Mouse (Mus musculus): Measurements from ENCODE around the gene Aldh16a1. TPM values are rescaled to one million over a fixed set of nuclear protein-coding genes. Genes with fewer than 3 reads are reported as not detected.

The Aldh16a1 gene
- polyA plus RNA-seq, 1 experiment from 2014 or later, result 46.4 TPM

GRCm38 (mm10) chr7:45091001-45091990, 63.1 kb downstream of the Aldh16a1 start:
- 10% methylated on average over 35 of the region's 35 CpGs for WGBS
- H3K36me3 ChIP-seq, result peaks cover 43% of the 10 kb centered on the region
- H3K27ac ChIP-seq, result peak overlapping the region; percentile 92
- ATAC-seq (ENCODE audit: low FRiP score, low read depth), result peak; percentile 64
- H3K9ac ChIP-seq, result peak overlapping the region; percentile 92
- H3K27me3 ChIP-seq, result no peaks in the 10 kb centered on the region
- no peaks in the 10 kb centered on the region for H3K9me3 ChIP-seq
- peak overlapping the region; percentile 74 for H3K4me2 ChIP-seq (replicated peaks)
- H3K4me1 ChIP-seq, result peaks cover 40% of the 10 kb centered on the region
- H3K4me3 ChIP-seq, result peak overlapping the region; percentile 72

MicroRNAs within 50 kb of the gene (microRNA counts, 519-probe panel; counts per million panel counts)
- microRNA mmu-miR-150, result 1,812 counts per million, percentile 21 among the panel's probes with 10 or more counts

Small RNA genes lying within 50 kb of the gene (microRNA-seq; reads per million reads assigned to microRNA genes)
- gene Mir150 (5.9 reads per million, percentile 20 among the genes with 10 or more reads in this experiment), gene Mir5121 (14.6 reads per million, percentile 31 among the genes with 10 or more reads in this experiment), gene Mir7055 (not detected)

Other genes with a start within 250 kb of the Aldh16a1 start
- 76.1 and 81.6 TPM in 2 replicates for gene Ap2a1, start 225.1 kb downstream of the Aldh16a1 start, polyA plus RNA-seq (2015; fragmentation: Nextera tagmentation; extraction: Ambion mirVana)
- gene Tsks, start 211.4 kb downstream of the Aldh16a1 start, polyA plus RNA-seq (2015; fragmentation: Nextera tagmentation; extraction: Ambion mirVana), result 0.23 and 0.25 TPM in 2 replicates
- 33.9 and 35.0 TPM in 2 replicates for gene Cpt1c, start 179.7 kb downstream of the Aldh16a1 start, polyA plus RNA-seq (2015; fragmentation: Nextera tagmentation; extraction: Ambion mirVana)
- 670 and 703 TPM in 2 replicates for gene Prmt1, start 168.0 kb downstream of the Aldh16a1 start, polyA plus RNA-seq (2015; fragmentation: Nextera tagmentation; extraction: Ambion mirVana)
- gene Irf3, start 156.9 kb downstream of the Aldh16a1 start, polyA plus RNA-seq (2015; fragmentation: Nextera tagmentation; extraction: Ambion mirVana), result 94.6 and 96.8 TPM in 2 replicates
- 77.3 and 78.4 TPM in 2 replicates for gene Bcl2l12, start 155.9 kb downstream of the Aldh16a1 start, polyA plus RNA-seq (2015; fragmentation: Nextera tagmentation; extraction: Ambion mirVana)
- 38.6 and 40.7 TPM in 2 replicates for gene Scaf1, start 138.2 kb downstream of the Aldh16a1 start, polyA plus RNA-seq (2015; fragmentation: Nextera tagmentation; extraction: Ambion mirVana)
- gene Rras, start 136.6 kb downstream of the Aldh16a1 start, polyA plus RNA-seq (2015; fragmentation: Nextera tagmentation; extraction: Ambion mirVana), result 27.5 and 29.1 TPM in 2 replicates
- 14.5 and 15.3 TPM in 2 replicates for gene Prr12, start 101.7 kb downstream of the Aldh16a1 start, polyA plus RNA-seq (2015; fragmentation: Nextera tagmentation; extraction: Ambion mirVana)
- gene Nosip, start 92.2 kb downstream of the Aldh16a1 start, polyA plus RNA-seq (2015; fragmentation: Nextera tagmentation; extraction: Ambion mirVana), result 71.2 and 71.4 TPM in 2 replicates
- 22.3 and 24.5 TPM in 2 replicates for gene Prrg2, start 91.9 kb downstream of the Aldh16a1 start, polyA plus RNA-seq (2015; fragmentation: Nextera tagmentation; extraction: Ambion mirVana)
- gene Rcn3, start 62.4 kb downstream of the Aldh16a1 start, polyA plus RNA-seq (2015; fragmentation: Nextera tagmentation; extraction: Ambion mirVana), result 462 and 483 TPM in 2 replicates
- gene Fcgrt, start 50.7 kb downstream of the Aldh16a1 start, polyA plus RNA-seq (2015; fragmentation: Nextera tagmentation; extraction: Ambion mirVana), result 44.0 and 45.4 TPM in 2 replicates
- gene Rps11, start 30.1 kb downstream of the Aldh16a1 start, polyA plus RNA-seq (2015; fragmentation: Nextera tagmentation; extraction: Ambion mirVana), result 1,512 and 1,535 TPM in 2 replicates
- gene Rpl13a, start 25.8 kb downstream of the Aldh16a1 start, polyA plus RNA-seq (2015; fragmentation: Nextera tagmentation; extraction: Ambion mirVana), result 1,305 and 1,326 TPM in 2 replicates
- 0.60 and 0.75 TPM in 2 replicates for gene Gm45713, start 18.4 kb downstream of the Aldh16a1 start, polyA plus RNA-seq (2015; fragmentation: Nextera tagmentation; extraction: Ambion mirVana)
- gene Flt3l, start 18.2 kb downstream of the Aldh16a1 start, polyA plus RNA-seq (2015; fragmentation: Nextera tagmentation; extraction: Ambion mirVana), result 1.0 and 1.2 TPM in 2 replicates
- 86.9 and 87.1 TPM in 2 replicates for gene Pih1d1, start 281 bp downstream of the Aldh16a1 start, polyA plus RNA-seq (2015; fragmentation: Nextera tagmentation; extraction: Ambion mirVana)
- gene Slc17a7, start 9.4 kb upstream of the Aldh16a1 start, polyA plus RNA-seq (2015; fragmentation: Nextera tagmentation; extraction: Ambion mirVana), result 0.19 and 0.23 TPM in 2 replicates
- not detected in 2 replicates for gene Gfy, start 25.0 kb upstream of the Aldh16a1 start, polyA plus RNA-seq (2015; fragmentation: Nextera tagmentation; extraction: Ambion mirVana)
- gene Pth2, start 26.4 kb upstream of the Aldh16a1 start, polyA plus RNA-seq (2015; fragmentation: Nextera tagmentation; extraction: Ambion mirVana), result not detected in 2 replicates
- gene Ccdc155, start 50.3 kb upstream of the Aldh16a1 start, polyA plus RNA-seq (2015; fragmentation: Nextera tagmentation; extraction: Ambion mirVana), result 0.93 and 1.4 TPM in 2 replicates
- 1.3 and 1.4 TPM in 2 replicates for gene Dkkl1, start 57.6 kb upstream of the Aldh16a1 start, polyA plus RNA-seq (2015; fragmentation: Nextera tagmentation; extraction: Ambion mirVana)
- 259 and 263 TPM in 2 replicates for gene Tead2, start 61.2 kb upstream of the Aldh16a1 start, polyA plus RNA-seq (2015; fragmentation: Nextera tagmentation; extraction: Ambion mirVana)
- gene Cd37, start 84.5 kb upstream of the Aldh16a1 start, polyA plus RNA-seq (2015; fragmentation: Nextera tagmentation; extraction: Ambion mirVana), result 1.3 and 2.1 TPM in 2 replicates
- 0.28 and 0.43 TPM in 2 replicates for gene Slc6a16, start 86.5 kb upstream of the Aldh16a1 start, polyA plus RNA-seq (2015; fragmentation: Nextera tagmentation; extraction: Ambion mirVana)
- not detected in 2 replicates for gene Slc6a21, start 122.9 kb upstream of the Aldh16a1 start, polyA plus RNA-seq (2015; fragmentation: Nextera tagmentation; extraction: Ambion mirVana)
- gene Trpm4, start 179.2 kb upstream of the Aldh16a1 start, polyA plus RNA-seq (2015; fragmentation: Nextera tagmentation; extraction: Ambion mirVana), result 15.8 and 19.6 TPM in 2 replicates
- gene Hrc, start 180.7 kb upstream of the Aldh16a1 start, polyA plus RNA-seq (2015; fragmentation: Nextera tagmentation; extraction: Ambion mirVana), result 3.9 and 4.3 TPM in 2 replicates
- 5.2 and 6.9 TPM in 2 replicates for gene Ppfia3, start 212.4 kb upstream of the Aldh16a1 start, polyA plus RNA-seq (2015; fragmentation: Nextera tagmentation; extraction: Ambion mirVana)
- 1.4 and 2.5 TPM in 2 replicates for gene Lin7b, start 216.0 kb upstream of the Aldh16a1 start, polyA plus RNA-seq (2015; fragmentation: Nextera tagmentation; extraction: Ambion mirVana)
- 262 and 283 TPM in 2 replicates for gene Snrnp70, start 241.2 kb upstream of the Aldh16a1 start, polyA plus RNA-seq (2015; fragmentation: Nextera tagmentation; extraction: Ambion mirVana)